Mouse (Mus musculus) bone marrow, adult 2 months (tissue): ENCODE data around the gene Myh10.

Experiments used
- CTCF ChIP-seq: fragments of 200-500 bp; IDR thresholded peaks from 2 replicates; pipeline ENCODE4 v1.5.1; 2011; ENCODE audit warnings: low read length, control low read depth; ENCODE audit not compliant: control insufficient read depth, insufficient read depth
- POLR2A ChIP-seq: fragments of 200-500 bp; IDR thresholded peaks from 2 replicates; pipeline ENCODE4 v1.6.1; 2011; ENCODE audit warnings: low read depth, mild to moderate bottlenecking, control low read depth, low read length, borderline replicate concordance; ENCODE audit not compliant: control insufficient read depth

GRCm38 (mm10) chr11:68748121-68748520 is 56.8 kb downstream of the Myh10 start:
- no peak for TF ChIP-seq CTCF
- no peak for TF ChIP-seq POLR2A
